8 mouse cellular contexts compared by ENCODE assay signal in genomic region chr6:91972201-91972646, GRCm38 (mm10). TPM values are rescaled to one million over a fixed set of nuclear protein-coding genes. Genes with fewer than 3 reads are reported as not detected.
DNase-seq lines count a peak whose midpoint lies in the region; ATAC-seq and TF ChIP-seq lines count a peak whose summit lies in the region.

No protein-coding gene starts in this region.

- H3K27ac ChIP-seq in spleen, adult 2 months (ENCODE audit: insufficient read depth, low read length), result peak overlapping the region; percentile 47
- H3K27ac ChIP-seq in gastrocnemius, adult 2 months, result peak overlapping the region; percentile 85
- H3K27ac ChIP-seq in hindbrain, embryonic 15.5 days (replicated peaks), result no peak overlapping the region
- peak overlapping the region; percentile 45; the same call in 1 of the 2 replicates for H3K27ac ChIP-seq in liver, embryonic 11.5 days (ENCODE audit: low read depth, low read length)
- no peak overlapping the region for H3K27ac ChIP-seq in midbrain, embryonic 16.5 days (ENCODE audit: low read length)

- no peaks in the 10 kb centered on the region for H3K27me3 ChIP-seq in spleen, adult 2 months (ENCODE audit: control insufficient read depth, insufficient read depth, low read length)
- no peaks in the 10 kb centered on the region for H3K27me3 ChIP-seq in hindbrain, embryonic 15.5 days
- peaks cover 5% of the 10 kb centered on the region for H3K27me3 ChIP-seq in liver, embryonic 11.5 days (replicated peaks; ENCODE audit: control insufficient read depth, insufficient read depth, low read length)
- H3K27me3 ChIP-seq in midbrain, embryonic 16.5 days (ENCODE audit: control insufficient read depth, insufficient read depth, low read depth, low read length), result no peaks in the 10 kb centered on the region

- intact Hi-C loops in gastrocnemius, adult 2 months (cut with DNase I), result no loop called here

- H3K4me1 ChIP-seq in spleen, adult 2 months (ENCODE audit: control insufficient read depth, insufficient read depth, insufficient read length), result no peaks in the 10 kb centered on the region
- peaks cover 6% of the 10 kb centered on the region; the same call in 1 of the 2 replicates for H3K4me1 ChIP-seq in hindbrain, embryonic 15.5 days (replicated peaks)
- peaks cover 15% of the 10 kb centered on the region for H3K4me1 ChIP-seq in liver, embryonic 11.5 days (replicated peaks; ENCODE audit: control insufficient read depth, insufficient read depth, low read length)
- H3K4me1 ChIP-seq in midbrain, embryonic 16.5 days (ENCODE audit: control insufficient read depth, insufficient read depth, low read length), result peaks cover 4% of the 10 kb centered on the region

- no peak overlapping the region for H3K4me3 ChIP-seq in spleen, adult 2 months (ENCODE audit: extremely low read depth, insufficient read depth, insufficient read length)
- H3K4me3 ChIP-seq in gastrocnemius, adult 2 months, result no peak overlapping the region
- no peak overlapping the region for H3K4me3 ChIP-seq in hindbrain, embryonic 15.5 days
- no peak overlapping the region for H3K4me3 ChIP-seq in liver, embryonic 11.5 days (ENCODE audit: low read depth, low read length)
- H3K4me3 ChIP-seq in midbrain, embryonic 16.5 days (ENCODE audit: low read depth, low read length), result no peak overlapping the region

- TF ChIP-seq CTCF in spleen, adult 2 months (IDR thresholded peaks at IDR 0.05; ENCODE audit: extremely low read depth, insufficient read depth, insufficient read length, insufficient replicate concordance), result no peak
- 0 out of 2 replicates have a peak, but pooled peaks have one; percentile 2 for TF ChIP-seq CTCF in gastrocnemius, adult 2 months (IDR thresholded peaks at IDR 0.05)

- no peak overlapping the region for H3K9ac ChIP-seq in hindbrain, embryonic 15.5 days
- no peak overlapping the region for H3K9ac ChIP-seq in liver, embryonic 11.5 days (ENCODE audit: low read depth, low read length)
- peak overlapping the region; percentile 45; the same call in 1 of the 2 replicates for H3K9ac ChIP-seq in midbrain, embryonic 16.5 days (ENCODE audit: low read depth, low read length)

- no peaks in the 10 kb centered on the region for H3K36me3 ChIP-seq in spleen, adult 2 months (ENCODE audit: control insufficient read depth, insufficient read depth, low read length)
- H3K36me3 ChIP-seq in hindbrain, embryonic 15.5 days, result no peaks in the 10 kb centered on the region
- no peaks in the 10 kb centered on the region for H3K36me3 ChIP-seq in liver, embryonic 11.5 days (ENCODE audit: control insufficient read depth, insufficient read depth, low read length)
- no peaks in the 10 kb centered on the region for H3K36me3 ChIP-seq in midbrain, embryonic 16.5 days (ENCODE audit: control insufficient read depth, insufficient read depth, low read length)

- TF ChIP-seq POLR2A in spleen, adult 2 months (IDR thresholded peaks at IDR 0.05; ENCODE audit: low read depth, low read length), result no peak

- H3K4me2 ChIP-seq in hindbrain, embryonic 15.5 days, result no peak overlapping the region
- H3K4me2 ChIP-seq in liver, embryonic 11.5 days, result no peak overlapping the region
- no peak overlapping the region for H3K4me2 ChIP-seq in midbrain, embryonic 16.5 days (ENCODE audit: low read length)

- WGBS in spleen, adult 2 months, result 16% methylated on average over 9 of the region's 9 CpGs
- 49% methylated on average over 9 of the region's 9 CpGs for WGBS in hindbrain, embryonic 15.5 days
- WGBS in liver, embryonic 11.5 days, result 23% methylated on average over 9 of the region's 9 CpGs
- 46% methylated on average over 9 of the region's 9 CpGs for WGBS in midbrain, embryonic 16.5 days

- DNase-seq in spleen, adult 2 months (ENCODE audit: low read depth in 1 of 2, low spot score in 2 of 2), result no peak
- DNase-seq in spleen, postnatal 14 days (ENCODE audit: low spot score in 2 of 2), result no peak
- peak; percentile 71 for DNase-seq in gastrocnemius, adult 2 months
- DNase-seq in liver, embryonic 11.5 days (ENCODE audit: low spot score), result peak; percentile 53
- DNase-seq in MN1 (ENCODE audit: low spot score), result no peak

- ATAC-seq in hindbrain, embryonic 15.5 days (ENCODE audit: low FRiP score, low read depth), result peak; percentile 76; the same call in 1 of the 2 replicates
- peak; percentile 56 for ATAC-seq in liver, embryonic 11.5 days (replicated peaks; ENCODE audit: low FRiP score)
- peak; percentile 21; the same call in 1 of the 2 replicates for ATAC-seq in midbrain, embryonic 16.5 days
- ATAC-seq in frontal cortex, adult (ENCODE audit: low TSS enrichment), result no peak

- no peaks in the 10 kb centered on the region for H3K9me3 ChIP-seq in hindbrain, embryonic 15.5 days
- H3K9me3 ChIP-seq in liver, embryonic 11.5 days (ENCODE audit: control insufficient read depth, low read length), result no peaks in the 10 kb centered on the region
- no peaks in the 10 kb centered on the region for H3K9me3 ChIP-seq in midbrain, embryonic 16.5 days (replicated peaks; ENCODE audit: control insufficient read depth, low read length, poor library complexity, severe bottlenecking)

RNA-seq across cellular contexts. Expression of gene Fgd5, which starts 6.5 kb away (rescaled TPM):
- polyA plus RNA-seq in spleen, adult 2 months (2012; rRNA removed), result 5.9 and 7.1 TPM in 2 replicates
- total RNA-seq in gastrocnemius, adult 2 months (2021), result 10 to 100 TPM in 1 of 2 experiments, 1 to 10 TPM in 1; 9.0 to 11.3 TPM
- polyA plus RNA-seq in hindbrain, embryonic 15.5 days (2015; fragmentation: Nextera tagmentation; extraction: Ambion mirVana), result 15.3 and 16.0 TPM in 2 replicates
- polyA plus RNA-seq in liver, embryonic 11.5 days (2014; fragmentation: Nextera tagmentation; extraction: Ambion mirVana), result 8.0 and 8.3 TPM in 2 replicates
- polyA plus RNA-seq in midbrain, embryonic 16.5 days (2015; fragmentation: Nextera tagmentation; extraction: Ambion mirVana), result 10.0 and 11.2 TPM in 2 replicates

Comparison
In these comparisons a context has a peak if more than half of its experiments do, and no peak if none do; other contexts are left out.
1. DNase-seq: peak in gastrocnemius, adult 2 months (single experiment) and liver, embryonic 11.5 days (single experiment); none in spleen, adult 2 months (0 of 2), spleen, postnatal 14 days (0 of 2) and MN1 (single experiment).
2. H3K27ac ChIP-seq: peak in spleen, adult 2 months (single experiment), gastrocnemius, adult 2 months (single experiment) and liver, embryonic 11.5 days (single experiment); none in hindbrain, embryonic 15.5 days (single experiment) and midbrain, embryonic 16.5 days (single experiment).